Mouse (Mus musculus) heart, embryonic 13.5 days (tissue): ENCODE measurements around the gene Mrtfa. TPM values are rescaled to one million over a fixed set of nuclear protein-coding genes. Genes with fewer than 3 reads are reported as not detected.
A peak's percentile ranks its signal among the peaks of the same experiment; 100 is the strongest.

Experiments
- ATAC-seq: fragments of 200-750 bp; cut with Nextera tagmentation; 2 replicates; pipeline ENCODE4 v1.8.0; 2017; ENCODE audit warnings: moderate TSS enrichment; ENCODE audit not compliant: insufficient number of reproducible peaks, low FRiP score, low TSS enrichment; ENCODE audit errors: extremely low read depth
- H3K27ac ChIP-seq: fragments of 300-500 bp; sonication (generic); replicated peaks from 2 replicates; pipeline ENCODE4 v1.5.1; 2015; ENCODE audit warnings: moderate library complexity, mild to moderate bottlenecking, inconsistent platforms
- H3K27me3 ChIP-seq: fragments of 300-500 bp; sonication (generic); replicated peaks from 2 replicates; pipeline ENCODE4 v1.6.1; 2015; ENCODE audit warnings: mild to moderate bottlenecking, inconsistent platforms
- H3K36me3 ChIP-seq: fragments of 300-500 bp; sonication (generic); 2 replicates; pipeline ENCODE4 v1.6.1; 2015; ENCODE audit warnings: mild to moderate bottlenecking, inconsistent platforms
- H3K4me1 ChIP-seq: fragments of 300-500 bp; sonication (generic); 2 replicates; pipeline ENCODE4 v1.6.1; 2015; ENCODE audit warnings: inconsistent platforms
- H3K4me2 ChIP-seq: fragments of 300-500 bp; sonication (generic); 2 replicates; pipeline ENCODE4 v1.6.1; 2015; ENCODE audit warnings: inconsistent platforms, mild to moderate bottlenecking, moderate library complexity
- H3K4me3 ChIP-seq: fragments of 300-500 bp; sonication (generic); 2 replicates; pipeline ENCODE4 v1.5.1; 2015; ENCODE audit warnings: moderate library complexity, mild to moderate bottlenecking, inconsistent platforms
- H3K9ac ChIP-seq: fragments of 300-500 bp; sonication (generic); 2 replicates; pipeline ENCODE4 v1.6.1; 2015; ENCODE audit warnings: inconsistent platforms, mild to moderate bottlenecking, moderate library complexity
- H3K9me3 ChIP-seq: fragments of 300-500 bp; sonication (generic); 2 replicates; pipeline ENCODE4 v1.6.1; 2016; ENCODE audit warnings: inconsistent platforms
- WGBS: fragments of 180-500 bp; shearing (Covaris S2); methylation state at CpG from one replicate; pipeline ENCODE4 v1.1.7; 2015; ENCODE audit warnings: mixed read lengths; 5-methylcytosine and 5-hydroxymethylcytosine counted together
- polyA plus RNA-seq: library from polyadenylated mRNA; unstranded; fragments of >200 nt; fragmentation: Nextera tagmentation; extraction: Ambion mirVana; gene quantifications from 2 replicates; pipeline ENCODE4 v1.2.1, GENCODE M21; 2015

Mrtfa gene
- polyA plus RNA-seq, 1 experiment from 2014 or later: 13.9 TPM

DNA sequence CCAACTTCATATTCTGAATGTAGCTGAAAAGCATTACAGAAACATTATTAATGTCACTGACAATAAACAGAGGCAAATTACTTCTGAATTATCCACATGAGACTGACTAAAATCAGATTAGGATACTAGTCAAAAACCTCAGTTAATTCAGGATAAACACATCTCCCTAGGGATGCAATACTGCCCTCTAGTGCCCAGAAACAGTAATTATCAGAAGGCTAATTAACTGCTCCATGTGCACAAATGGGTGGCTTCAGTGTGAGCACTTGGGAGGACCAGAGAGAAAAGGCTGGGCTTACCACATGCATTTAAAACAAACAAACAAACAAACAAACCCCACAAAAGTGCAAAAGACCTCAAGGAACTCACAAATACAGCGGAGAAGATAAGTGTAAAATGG lies 126.4 kb downstream of the Mrtfa start:
- no peak overlapping the region for H3K9ac ChIP-seq
- H3K27me3 ChIP-seq: peaks cover 32% of the 10 kb centered on the region
- no peaks in the 10 kb centered on the region for H3K36me3 ChIP-seq
- no peak overlapping the region for H3K4me3 ChIP-seq
- no peak for ATAC-seq
- H3K27ac ChIP-seq: no peak overlapping the region
- H3K4me1 ChIP-seq: peaks cover 58% of the 10 kb centered on the region
- 0 out of 2 replicates have a peak, but pooled peaks cover 4% of the 10 kb centered on the region for H3K9me3 ChIP-seq
- WGBS: 64% methylated on average over 1 of the region's 1 CpGs
- H3K4me2 ChIP-seq: no peak overlapping the region

- peaks cover 54% of the 10 kb centered on the region for H3K4me1 ChIP-seq
- peak overlapping the region; percentile 38 for H3K4me2 ChIP-seq
- peak overlapping the region; percentile 36; the same call in 1 of the 2 replicates for H3K27ac ChIP-seq
- no peak for ATAC-seq
- no peaks in the 10 kb centered on the region for H3K36me3 ChIP-seq
- 31% methylated on average over 8 of the region's 8 CpGs for WGBS
- H3K4me3 ChIP-seq: no peak overlapping the region
- H3K9me3 ChIP-seq: no peaks in the 10 kb centered on the region
- H3K9ac ChIP-seq: peak overlapping the region; percentile 8; the same call in 1 of the 2 replicates
- H3K27me3 ChIP-seq: peaks cover 27% of the 10 kb centered on the region
These were observed 127.9 kb downstream of the Mrtfa start for GRCm38 (mm10) chr15:81062616-81063015.

DNA sequence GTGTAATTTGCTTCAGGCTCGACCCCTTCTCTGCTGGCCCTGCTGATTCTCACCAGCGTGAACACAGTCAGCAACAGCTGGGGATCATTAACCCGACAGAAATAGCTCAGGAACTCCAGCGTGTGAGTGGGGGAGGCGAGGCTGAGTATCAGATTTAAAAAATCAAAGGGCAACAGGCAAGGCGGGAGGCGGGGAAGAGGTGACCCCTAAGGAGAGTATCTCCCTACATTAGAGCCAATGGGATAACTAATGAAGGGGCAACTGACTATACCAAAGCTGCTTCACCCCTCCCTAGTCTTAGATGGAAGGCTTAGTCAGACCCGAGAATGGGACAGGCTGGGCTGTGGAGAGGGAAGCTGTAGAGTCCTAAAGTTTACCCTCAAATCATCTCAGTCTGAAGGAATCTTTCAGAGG lies 128.4 kb downstream of the Mrtfa start:
- H3K4me1 ChIP-seq: peaks cover 50% of the 10 kb centered on the region
- peak overlapping the region; percentile 38 for H3K4me2 ChIP-seq
- no peak overlapping the region; the same call in 1 of the 2 replicates for H3K9ac ChIP-seq
- ATAC-seq: no peak
- peaks cover 27% of the 10 kb centered on the region for H3K27me3 ChIP-seq
- 8% methylated on average over 8 of the region's 8 CpGs for WGBS
- H3K27ac ChIP-seq: peak overlapping the region; percentile 36; the same call in 1 of the 2 replicates
- H3K9me3 ChIP-seq: no peaks in the 10 kb centered on the region
- no peak overlapping the region for H3K4me3 ChIP-seq
- no peaks in the 10 kb centered on the region for H3K36me3 ChIP-seq

DNA sequence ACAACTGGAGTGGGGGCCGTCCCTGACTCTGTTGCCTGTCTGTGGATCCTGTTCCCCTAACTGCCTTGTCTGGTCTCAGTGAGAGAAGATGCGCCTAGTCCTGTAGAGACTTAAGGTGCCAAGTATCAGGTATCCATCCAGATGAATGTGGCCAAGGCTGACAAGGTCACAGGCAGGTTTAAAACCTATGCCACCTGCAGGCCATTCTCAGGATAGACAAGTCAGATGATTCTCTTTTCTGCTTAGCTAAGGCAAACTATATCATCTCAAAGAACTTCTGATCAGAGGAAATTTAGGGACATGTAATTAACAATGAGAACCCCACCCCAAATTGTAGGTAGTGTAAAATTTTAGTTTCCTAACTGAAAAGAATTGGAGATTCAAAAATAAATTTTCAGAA lies 129.6 kb downstream of the Mrtfa start:
- Histone ChIP-seq H3K9ac (no peak overlapping the region), H3K4me1 (peaks cover 38% of the 10 kb centered on the region), H3K9me3 (no peaks in the 10 kb centered on the region), H3K36me3 (no peaks in the 10 kb centered on the region), H3K4me2 (no peak overlapping the region), H3K4me3 (no peak overlapping the region), H3K27me3 (peaks cover 27% of the 10 kb centered on the region), H3K27ac (no peak overlapping the region)
- ATAC-seq: no peak
- WGBS: 92% methylated on average over 2 of the region's 2 CpGs

DNA sequence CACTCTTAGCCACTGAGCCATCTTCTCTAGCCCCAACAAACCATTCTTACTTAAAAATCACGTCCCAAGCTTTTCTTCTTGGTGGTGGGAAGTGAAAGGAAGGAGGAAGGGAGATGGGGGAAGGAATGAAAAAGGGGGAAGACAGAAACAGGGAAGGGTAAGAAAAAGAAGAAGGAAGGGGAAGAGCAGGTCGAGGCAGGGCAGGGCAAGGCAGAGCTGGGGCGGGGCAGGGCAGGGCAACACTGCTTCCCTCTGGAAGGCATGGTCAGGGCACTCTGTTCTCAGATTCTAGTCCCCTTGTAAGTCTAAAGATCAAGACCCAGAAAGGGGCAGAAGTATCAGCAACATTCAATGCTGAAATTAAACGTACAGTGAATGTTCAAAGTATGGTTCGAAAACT lies 132.8 kb downstream of the Mrtfa start:
- no peak for ATAC-seq
- 87% methylated on average over 5 of the region's 5 CpGs for WGBS
- Histone ChIP-seq H3K36me3 (no peaks in the 10 kb centered on the region), H3K4me2 (no peak overlapping the region), H3K9ac (no peak overlapping the region), H3K4me1 (peaks cover 15% of the 10 kb centered on the region), H3K9me3 (no peaks in the 10 kb centered on the region), H3K27me3 (0 out of 2 replicates have a peak, but pooled peaks cover 6% of the 10 kb centered on the region), H3K27ac (no peak overlapping the region), H3K4me3 (no peak overlapping the region)

GRCm38 (mm10) chr15:81055488-81055887 lies 135.1 kb downstream of the Mrtfa start:
- Histone ChIP-seq H3K36me3 (no peaks in the 10 kb centered on the region), H3K9ac (no peak overlapping the region), H3K4me1 (peaks cover 11% of the 10 kb centered on the region), H3K9me3 (no peaks in the 10 kb centered on the region), H3K4me3 (no peak overlapping the region), H3K4me2 (no peak overlapping the region), H3K27ac (no peak overlapping the region), H3K27me3 (0 out of 2 replicates have a peak, but pooled peaks cover 3% of the 10 kb centered on the region)
- 86% methylated on average over 2 of the region's 2 CpGs for WGBS
- no peak for ATAC-seq

GRCm38 (mm10) chr15:81052491-81052890 lies 138.1 kb downstream of the Mrtfa start:
- no peaks in the 10 kb centered on the region for H3K27me3 ChIP-seq
- H3K4me3 ChIP-seq: no peak overlapping the region
- no peaks in the 10 kb centered on the region for H3K9me3 ChIP-seq
- peaks cover 23% of the 10 kb centered on the region for H3K4me1 ChIP-seq
- H3K27ac ChIP-seq: no peak overlapping the region
- no peaks in the 10 kb centered on the region for H3K36me3 ChIP-seq
- WGBS: 85% methylated on average over 5 of the region's 5 CpGs
- H3K9ac ChIP-seq: no peak overlapping the region
- H3K4me2 ChIP-seq: no peak overlapping the region
- ATAC-seq: no peak

- H3K9me3 ChIP-seq: no peaks in the 10 kb centered on the region
- no peak overlapping the region for H3K4me3 ChIP-seq
- no peak overlapping the region for H3K27ac ChIP-seq
- no peaks in the 10 kb centered on the region for H3K27me3 ChIP-seq
- ATAC-seq: no peak
- H3K4me2 ChIP-seq: no peak overlapping the region
- H3K36me3 ChIP-seq: no peaks in the 10 kb centered on the region
- 18% methylated on average over 3 of the region's 3 CpGs for WGBS
- H3K9ac ChIP-seq: no peak overlapping the region; the same call in 1 of the 2 replicates
- H3K4me1 ChIP-seq: peaks cover 26% of the 10 kb centered on the region
These were observed 140.1 kb downstream of the Mrtfa start for GRCm38 (mm10) chr15:81050488-81050887.

- ATAC-seq: no peak
These were observed 141.0 kb downstream of the Mrtfa start for GRCm38 (mm10) chr15:81049401-81050053.

DNA sequence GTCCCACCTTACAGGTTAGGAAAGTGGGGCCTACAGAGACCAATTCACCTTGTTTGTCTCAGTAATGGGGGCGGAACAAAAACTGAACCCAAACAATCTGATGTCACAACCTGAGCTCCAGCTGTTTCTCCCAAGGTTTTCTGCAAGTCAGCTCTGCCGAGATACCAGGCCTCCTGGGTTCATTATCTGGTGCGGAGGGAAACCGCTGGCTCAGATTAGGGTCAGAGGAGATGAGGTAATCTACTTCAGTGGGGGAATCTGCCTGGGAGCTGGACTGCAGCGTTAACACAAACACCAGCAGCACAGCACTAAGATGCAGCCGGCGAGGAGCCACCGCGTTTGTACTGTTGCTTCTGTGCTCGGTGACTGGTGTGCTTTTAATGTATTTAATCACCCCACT lies 143.1 kb downstream of the Mrtfa start:
- H3K4me2 ChIP-seq: no peak overlapping the region
- H3K36me3 ChIP-seq: peaks cover 10% of the 10 kb centered on the region
- no peaks in the 10 kb centered on the region for H3K27me3 ChIP-seq
- no peak overlapping the region for H3K4me3 ChIP-seq
- no peak overlapping the region for H3K27ac ChIP-seq
- H3K9me3 ChIP-seq: no peaks in the 10 kb centered on the region
- peak; percentile 46; the same call in 1 of the 2 replicates for ATAC-seq
- 28% methylated on average over 10 of the region's 10 CpGs for WGBS
- peak overlapping the region; percentile 33; the same call in 1 of the 2 replicates for H3K9ac ChIP-seq
- peaks cover 37% of the 10 kb centered on the region for H3K4me1 ChIP-seq

More at GRCm38 (mm10) chr15:81049401-81050053, 141.0 kb downstream of the Mrtfa start:
- H3K9me3 ChIP-seq: no peaks in the 10 kb centered on the region
- H3K4me1 ChIP-seq: peaks cover 30% of the 10 kb centered on the region
- H3K4me2 ChIP-seq: no peak overlapping the region
- WGBS: 68% methylated on average over 6 of the region's 6 CpGs
- peaks cover 5% of the 10 kb centered on the region; the same call in 1 of the 2 replicates for H3K36me3 ChIP-seq
- H3K27ac ChIP-seq: no peak overlapping the region
- H3K9ac ChIP-seq: no peak overlapping the region
- no peak overlapping the region for H3K4me3 ChIP-seq
- no peaks in the 10 kb centered on the region for H3K27me3 ChIP-seq

DNA sequence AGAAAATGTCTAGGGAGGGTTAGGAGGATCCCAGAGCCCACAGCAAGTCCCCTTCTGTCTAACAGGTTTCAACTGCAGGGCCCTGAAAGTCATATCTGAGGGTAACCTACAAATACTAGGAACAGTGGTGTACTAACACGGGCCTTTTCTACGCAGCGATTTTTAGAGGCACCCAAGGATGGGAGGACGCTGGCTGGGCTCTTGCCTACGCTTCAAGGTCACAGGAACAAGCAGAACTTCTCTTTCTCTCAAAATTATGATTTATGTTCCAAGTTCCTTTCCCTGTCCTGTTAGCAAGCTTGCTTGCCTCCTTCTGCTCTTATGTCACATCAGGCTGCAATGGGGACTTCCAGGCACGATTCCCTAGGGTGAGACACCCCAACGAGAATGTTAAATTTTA lies 144.5 kb downstream of the Mrtfa start:
- Histone ChIP-seq H3K4me2 (no peak overlapping the region), H3K27ac (no peak overlapping the region), H3K27me3 (no peaks in the 10 kb centered on the region), H3K9me3 (no peaks in the 10 kb centered on the region), H3K4me1 (peaks cover 44% of the 10 kb centered on the region), H3K36me3 (peaks cover 10% of the 10 kb centered on the region), H3K4me3 (no peak overlapping the region), H3K9ac (no peak overlapping the region)
- ATAC-seq: no peak
- 89% methylated on average over 7 of the region's 7 CpGs for WGBS

DNA sequence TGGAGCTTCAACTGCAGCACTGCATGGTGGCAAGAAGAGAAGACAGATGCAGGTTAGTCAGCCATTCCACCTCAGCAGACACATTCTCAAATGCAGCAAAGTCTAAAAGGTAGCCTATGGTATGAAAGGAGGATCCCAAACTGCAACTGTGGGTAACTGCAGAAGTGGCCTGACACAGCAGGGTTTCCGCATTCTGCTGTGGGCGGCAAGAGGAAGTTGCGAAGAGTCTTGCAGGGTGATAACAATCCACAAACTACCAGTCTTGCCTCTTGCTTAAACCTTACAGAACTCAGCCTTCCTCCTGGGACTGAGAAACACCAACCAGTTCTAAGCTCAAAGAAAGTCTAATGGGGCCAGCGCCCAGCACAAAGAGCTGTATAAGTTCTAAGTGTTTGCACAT lies 145.2 kb downstream of the Mrtfa start:
- 70% methylated on average over 4 of the region's 4 CpGs for WGBS
- peaks cover 38% of the 10 kb centered on the region for H3K4me1 ChIP-seq
- no peaks in the 10 kb centered on the region for H3K27me3 ChIP-seq
- no peak overlapping the region for H3K27ac ChIP-seq
- no peak overlapping the region for H3K4me3 ChIP-seq
- ATAC-seq: no peak
- no peaks in the 10 kb centered on the region for H3K9me3 ChIP-seq
- H3K4me2 ChIP-seq: no peak overlapping the region
- no peak overlapping the region for H3K9ac ChIP-seq
- H3K36me3 ChIP-seq: peaks cover 10% of the 10 kb centered on the region
